Mouse (Mus musculus) embryonic facial prominence, embryonic 11.5 days (tissue): ENCODE measurements around the gene Rufy2. TPM values are rescaled to one million over a fixed set of nuclear protein-coding genes. Genes with fewer than 3 reads are reported as not detected.
A peak's percentile ranks its signal among the peaks of the same experiment; 100 is the strongest.

ENCODE experiments used
- ATAC-seq: fragments of 200-750 bp; cut with Nextera tagmentation; replicated peaks from 2 replicates; pipeline ENCODE4 v1.8.0; 2017; ENCODE audit warnings: low read depth; ENCODE audit not compliant: insufficient number of reproducible peaks, low FRiP score, low TSS enrichment
- DNase-seq: peaks from one replicate; pipeline ENCODE4 v3.0.0-alpha.2; 2015; ENCODE audit warnings: low spot score
- H3K27ac ChIP-seq: fragments of 300-500 bp; sonication (generic); replicated peaks from 2 replicates; pipeline ENCODE4 v1.5.1; 2014; ENCODE audit warnings: mild to moderate bottlenecking, low read depth, low read length, control low read depth
- H3K27me3 ChIP-seq: fragments of 300-500 bp; sonication (generic); 2 replicates; pipeline ENCODE4 v1.6.1; 2014; ENCODE audit warnings: mild to moderate bottlenecking, low read length, moderate library complexity, mixed read lengths; ENCODE audit not compliant: control insufficient read depth, insufficient read depth
- H3K36me3 ChIP-seq: fragments of 300-500 bp; sonication (generic); replicated peaks from 2 replicates; pipeline ENCODE4 v1.6.1; 2014; ENCODE audit warnings: low read depth, mild to moderate bottlenecking, low read length, moderate library complexity, mixed read lengths; ENCODE audit not compliant: control insufficient read depth, insufficient read depth
- H3K4me1 ChIP-seq: fragments of 300-500 bp; sonication (generic); 2 replicates; pipeline ENCODE4 v1.6.1; 2014; ENCODE audit warnings: low read length, mixed read lengths; ENCODE audit not compliant: control insufficient read depth, insufficient read depth
- H3K4me2 ChIP-seq: fragments of 300-500 bp; sonication (generic); 2 replicates; pipeline ENCODE4 v1.6.1; 2014; ENCODE audit warnings: low read depth, mild to moderate bottlenecking, control low read depth, low read length, moderate library complexity
- H3K4me3 ChIP-seq: fragments of 300-500 bp; sonication (generic); 2 replicates; pipeline ENCODE4 v1.5.1; 2014; ENCODE audit warnings: low read depth, low read length, control low read depth
- H3K9ac ChIP-seq: fragments of 300-500 bp; sonication (generic); replicated peaks from 2 replicates; pipeline ENCODE4 v1.6.1; 2014; ENCODE audit warnings: mild to moderate bottlenecking, control low read depth, low read length
- H3K9me3 ChIP-seq: fragments of 300-500 bp; sonication (generic); replicated peaks from 2 replicates; pipeline ENCODE4 v1.6.1; 2016; ENCODE audit warnings: mild to moderate bottlenecking, low read length, inconsistent platforms, mixed read lengths; ENCODE audit not compliant: control insufficient read depth
- whole genome bisulfite sequencing: fragments of 180-500 bp; shearing (Covaris S2); extraction: QIAGEN DNeasy Blood & Tissue Kit; methylation state at CpG from one replicate; pipeline ENCODE4 v1.1.7; 2014; 5-methylcytosine and 5-hydroxymethylcytosine counted together
- polyA plus RNA-seq: library from polyadenylated mRNA; unstranded; fragments of >200 nt; fragmentation: Nextera tagmentation; extraction: Ambion mirVana; gene quantifications from 2 replicates; pipeline ENCODE4 v1.2.1, GENCODE M21; 2014

Rufy2 gene
- polyA plus RNA-seq, 1 experiment from 2014 or later, result 20.3 TPM

- no peaks in the 10 kb centered on the region for H3K27me3 ChIP-seq
- H3K4me3 ChIP-seq, result no peak overlapping the region
- ATAC-seq, result no peak
- no peak overlapping the region for H3K9ac ChIP-seq
- H3K27ac ChIP-seq, result no peak overlapping the region
- H3K4me2 ChIP-seq, result no peak overlapping the region
- H3K4me1 ChIP-seq, result no peaks in the 10 kb centered on the region
- no peak for DNase-seq
- H3K9me3 ChIP-seq, result no peaks in the 10 kb centered on the region
- H3K36me3 ChIP-seq, result peaks cover 9% of the 10 kb centered on the region
- WGBS, result 90% methylated on average over 6 of the region's 6 CpGs
Measured at GRCm38 (mm10) chr10:63019304-63019703, 39.3 kb downstream of the Rufy2 start.

GRCm38 (mm10) chr10:63021702-63022101, 41.7 kb downstream of the Rufy2 start:
- no peaks in the 10 kb centered on the region for H3K36me3 ChIP-seq
- no peaks in the 10 kb centered on the region for H3K9me3 ChIP-seq
- DNase-seq (peak; percentile 31), ATAC-seq (no peak)
- H3K4me3 ChIP-seq, result peak overlapping the region; percentile 88
- WGBS, result 54% methylated on average over 4 of the region's 4 CpGs
- H3K9ac ChIP-seq, result peak overlapping the region; percentile 97
- no peaks in the 10 kb centered on the region for H3K4me1 ChIP-seq
- no peak overlapping the region for H3K27ac ChIP-seq
- peak overlapping the region; percentile 62 for H3K4me2 ChIP-seq
- no peaks in the 10 kb centered on the region for H3K27me3 ChIP-seq

- no peak for ATAC-seq
- no peaks in the 10 kb centered on the region for H3K9me3 ChIP-seq
- no peaks in the 10 kb centered on the region for H3K36me3 ChIP-seq
- H3K4me3 ChIP-seq, result peak overlapping the region; percentile 88
- H3K4me1 ChIP-seq, result no peaks in the 10 kb centered on the region
- peak overlapping the region; percentile 97 for H3K9ac ChIP-seq
- H3K27ac ChIP-seq, result peak overlapping the region; percentile 99
- WGBS, result under 1% methylated on average over 27 of the region's 27 CpGs
- H3K27me3 ChIP-seq, result no peaks in the 10 kb centered on the region
- DNase-seq, result peak; percentile 20
- peak overlapping the region; percentile 62 for H3K4me2 ChIP-seq
Measured at GRCm38 (mm10) chr10:63022541-63023120, 42.6 kb downstream of the Rufy2 start.

DNA sequence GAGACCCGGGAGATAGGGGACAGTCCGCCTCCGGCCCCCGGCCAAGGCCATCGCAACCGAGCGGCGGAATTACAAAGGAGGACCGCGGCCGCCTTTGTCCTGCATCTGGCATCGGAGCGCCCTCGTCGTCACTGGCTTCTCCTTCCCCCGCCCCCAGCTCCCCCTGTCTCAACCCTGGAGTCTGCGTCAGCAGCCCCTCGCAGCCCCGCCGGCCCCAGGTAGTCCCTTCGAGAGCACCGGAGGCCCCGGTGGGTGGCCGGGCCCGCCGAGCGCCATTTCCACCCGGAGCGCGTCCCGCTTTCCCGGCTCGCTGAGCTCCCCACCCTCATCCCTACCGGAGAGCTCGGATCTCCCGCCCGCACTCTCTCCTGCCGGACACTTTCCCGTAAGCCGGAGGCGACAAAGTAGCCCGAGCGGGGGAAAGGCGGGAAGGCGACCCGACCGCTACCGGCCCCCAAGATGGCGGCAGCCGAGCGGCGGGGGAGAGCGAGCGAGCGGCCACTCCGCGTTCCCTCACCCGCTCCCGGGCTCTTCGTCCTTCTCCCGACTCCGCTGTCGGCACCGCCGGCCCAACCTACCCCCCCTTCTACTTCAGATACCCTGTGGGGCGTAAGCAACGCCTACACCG, 43.2 kb downstream of the Rufy2 start:
- under 1% methylated on average over 66 of the region's 68 CpGs for WGBS
- Histone ChIP-seq H3K36me3 (no peaks in the 10 kb centered on the region), H3K9ac (peak overlapping the region; percentile 97), H3K27me3 (no peaks in the 10 kb centered on the region), H3K4me3 (peak overlapping the region; percentile 88), H3K27ac (peak overlapping the region; percentile 99), H3K4me1 (no peaks in the 10 kb centered on the region), H3K4me2 (peak overlapping the region; percentile 62; the same call in 1 of the 2 replicates), H3K9me3 (no peaks in the 10 kb centered on the region)
- ATAC-seq, result peak; percentile 11
- peak; percentile 69 for DNase-seq

DNA sequence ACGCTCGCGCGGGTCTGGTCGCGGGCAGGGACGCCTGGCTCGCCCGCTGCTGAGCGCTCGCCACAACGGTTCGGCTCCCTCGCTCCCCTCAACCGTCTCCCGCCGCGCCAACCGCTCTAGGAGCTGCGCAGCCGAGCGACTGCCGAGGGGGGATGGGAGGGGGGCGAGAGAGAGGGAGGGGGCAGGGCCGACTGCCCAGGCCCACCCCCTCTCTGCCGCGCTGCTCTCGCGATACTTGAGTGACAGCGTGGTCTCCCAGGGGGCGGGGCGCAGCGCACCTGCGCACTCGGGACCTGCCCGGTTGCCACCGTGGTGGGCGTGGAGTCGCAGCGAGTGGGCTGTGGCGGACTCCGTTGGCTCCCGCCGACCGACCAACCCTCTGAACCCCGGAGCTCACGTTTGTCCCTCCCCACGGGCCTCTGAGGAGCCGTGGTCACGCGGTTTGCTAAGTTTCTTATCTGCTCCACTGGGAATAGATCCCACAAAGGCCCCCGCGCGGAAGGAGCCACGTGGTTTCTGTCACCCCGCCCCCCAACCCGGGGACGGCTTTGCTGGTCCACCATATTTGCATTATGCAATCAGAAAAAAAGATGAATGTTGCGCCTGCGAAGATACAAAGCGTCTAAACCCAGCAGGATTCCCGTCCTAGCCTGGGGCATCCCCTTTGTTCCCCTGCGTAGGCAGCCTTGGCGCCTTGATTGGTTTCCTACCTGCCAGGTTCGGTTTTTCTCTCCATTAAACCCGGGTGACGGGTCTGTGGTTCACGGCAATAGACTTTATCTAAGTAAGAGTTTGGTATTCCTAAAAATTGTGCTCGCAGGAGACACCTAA, 43.9 kb downstream of the Rufy2 start, which contains the start of the genes Hnrnph3 and Pbld2:
Gene Hnrnph3, minus strand, starts transcription at position 469 of the 831 bp plus-strand sequence.
Gene Pbld2, plus strand, starts transcription at position 567 of the 831 bp plus-strand sequence.
- H3K36me3 ChIP-seq, result no peaks in the 10 kb centered on the region
- H3K4me2 ChIP-seq, result peak within 1 kb of the TSS; percentile 69
- no peaks in the 10 kb centered on the region for H3K27me3 ChIP-seq
- peak within 1 kb of the TSS; percentile 97 for H3K9ac ChIP-seq
- WGBS, result under 1% methylated on average over 57 of the region's 69 CpGs
- H3K9me3 ChIP-seq, result no peaks in the 10 kb centered on the region
- peak; percentile 97 for DNase-seq
- peak; percentile 92 for ATAC-seq
- H3K4me1 ChIP-seq, result no peaks in the 10 kb centered on the region
- peak within 1 kb of the TSS; percentile 99 for H3K27ac ChIP-seq
- peak within 1 kb of the TSS; percentile 88 for H3K4me3 ChIP-seq

GRCm38 (mm10) chr10:63024580-63024910, 44.5 kb downstream of the Rufy2 start:
- Histone ChIP-seq H3K27ac (peak overlapping the region; percentile 99), H3K4me1 (no peaks in the 10 kb centered on the region), H3K9ac (peak overlapping the region; percentile 97), H3K9me3 (no peaks in the 10 kb centered on the region), H3K4me2 (peak overlapping the region; percentile 69), H3K27me3 (no peaks in the 10 kb centered on the region), H3K4me3 (peak overlapping the region; percentile 88), H3K36me3 (no peaks in the 10 kb centered on the region)
- ATAC-seq, result peak; percentile 16; the same call in 1 of the 2 replicates
- under 1% methylated on average over 8 of the region's 8 CpGs for WGBS
- peak; percentile 68 for DNase-seq

DNA sequence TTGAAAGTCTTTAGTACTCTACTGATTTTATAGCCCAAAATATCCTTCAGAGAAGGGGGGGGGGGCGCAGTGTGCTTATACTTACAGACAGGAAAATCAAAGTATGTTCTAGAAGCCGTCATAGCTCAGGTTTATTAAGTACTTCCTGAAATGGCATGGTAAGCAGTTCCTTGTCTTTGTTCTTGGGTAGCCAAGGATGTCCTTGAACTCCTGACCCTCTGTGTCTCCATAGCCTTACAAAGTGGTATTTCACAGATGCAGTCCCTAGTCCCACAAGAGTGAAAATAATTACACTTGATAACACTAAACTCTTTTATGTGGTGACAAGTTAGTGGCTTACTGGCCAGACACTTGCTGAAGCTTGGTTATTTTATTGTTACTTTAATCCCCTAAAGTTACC, 45.0 kb downstream of the Rufy2 start:
- DNase-seq (peak; percentile 42), ATAC-seq (no peak)
- Histone ChIP-seq H3K4me3 (peak overlapping the region; percentile 88), H3K9ac (peak overlapping the region; percentile 97), H3K9me3 (no peaks in the 10 kb centered on the region), H3K4me2 (peak overlapping the region; percentile 69), H3K36me3 (no peaks in the 10 kb centered on the region), H3K4me1 (no peaks in the 10 kb centered on the region), H3K27ac (peak overlapping the region; percentile 99), H3K27me3 (no peaks in the 10 kb centered on the region)
- 38% methylated on average over 2 of the region's 2 CpGs for WGBS
